Mouse (Mus musculus) liver, adult 2 months (tissue): ENCODE measurements around the gene Doc2g.
"Not testable (repeated sequence)": the region's sequence is repeated elsewhere in the genome, so short reads cannot be mapped to it uniquely, and the experiment has no call there.

Source experiments
- CTCF ChIP-seq: fragments of 200-500 bp; IDR thresholded peaks from 2 replicates; pipeline ENCODE4 v1.5.1; 2011; ENCODE audit warnings: low read depth, low read length, control low read depth
- POLR2A ChIP-seq: fragments of 200-500 bp; IDR thresholded peaks from 2 replicates; pipeline ENCODE4 v1.6.1; 2011; ENCODE audit warnings: low read length, control low read depth; ENCODE audit not compliant: insufficient read depth; ENCODE audit errors: extremely low read depth

- not testable (repeated sequence) for TF ChIP-seq POLR2A, CTCF
Observed at GRCm38 (mm10) chr19:3961805-3962204, 41.3 kb upstream of the Doc2g start.
